Mouse (Mus musculus) embryo, embryonic 11.5 days (tissue): ENCODE results near the gene Fam160a1.

ENCODE experiments used
- DNase-seq: peaks from one replicate; pipeline ENCODE4 v3.0.0-alpha.2; 2012; ENCODE audit warnings: low read depth, low spot score

Fam160a1 gene

GRCm38 (mm10) chr3:85748863-85749262 is 68.2 kb downstream of the Fam160a1 start:
- DNase-seq, result peak; percentile 7

GRCm38 (mm10) chr3:85746116-85746515 is 71.0 kb downstream of the Fam160a1 start:
- peak; percentile 8 for DNase-seq

GRCm38 (mm10) chr3:85741767-85742166 is 75.3 kb downstream of the Fam160a1 start:
- DNase-seq, result no peak

DNA sequence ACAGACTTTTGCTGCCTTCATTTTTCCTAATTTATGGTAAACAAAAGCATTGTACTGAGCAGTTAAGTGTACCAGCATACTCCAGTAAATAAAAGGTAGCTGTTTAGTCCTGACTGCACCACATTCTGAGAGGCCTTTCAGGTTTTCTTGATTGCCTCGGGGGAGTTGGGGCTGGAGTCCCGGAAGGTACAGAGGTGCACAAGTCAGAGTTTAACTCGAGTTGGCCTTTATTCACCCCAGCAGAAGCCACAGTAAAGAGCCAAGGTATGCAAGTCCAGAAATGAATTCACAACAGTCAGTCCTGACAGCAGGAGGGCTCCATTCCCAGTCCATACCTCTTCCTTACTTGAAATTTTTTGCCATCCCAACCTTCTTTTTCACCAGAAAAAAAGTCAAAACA is 78.5 kb downstream of the Fam160a1 start:
- DNase-seq, result no peak

DNA sequence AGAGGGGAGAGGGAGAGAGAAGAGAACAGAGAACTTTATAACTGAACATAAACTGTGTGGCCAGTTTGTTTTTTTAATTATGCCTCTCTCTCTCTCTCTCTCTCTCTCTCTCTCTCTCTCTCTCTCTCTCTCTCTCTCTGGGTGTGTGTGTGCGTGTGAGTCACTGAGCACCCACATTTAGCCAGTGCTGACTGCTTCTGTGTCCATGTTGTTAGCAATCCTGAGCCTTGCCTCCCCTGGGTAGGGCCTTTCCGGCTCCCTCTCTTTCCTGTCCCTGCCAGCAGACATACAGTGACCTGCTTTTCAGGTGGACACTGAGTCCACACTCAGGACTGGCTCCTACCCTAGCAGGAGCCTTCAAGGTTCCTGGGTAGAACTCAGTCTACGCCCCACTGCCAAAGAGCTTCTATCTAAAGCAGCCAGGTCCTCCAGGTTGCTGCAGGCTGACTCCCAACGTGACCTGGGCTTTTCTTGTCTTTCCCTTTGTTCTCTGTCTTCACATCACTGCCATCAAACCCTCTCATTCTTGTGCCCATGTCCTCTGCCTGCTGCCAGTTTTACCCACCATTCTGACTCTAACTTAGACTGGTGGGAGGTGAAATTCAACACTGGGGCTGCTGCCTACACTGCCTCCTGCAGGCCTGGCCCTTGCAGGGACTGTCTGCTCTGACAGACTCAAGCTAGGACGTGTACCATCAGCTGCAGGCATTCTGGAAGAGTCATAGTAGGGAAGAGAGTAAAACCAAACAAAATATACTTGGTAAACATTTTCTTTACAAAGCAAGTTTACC is 83.0 kb downstream of the Fam160a1 start:
- DNase-seq, result no peak

DNA sequence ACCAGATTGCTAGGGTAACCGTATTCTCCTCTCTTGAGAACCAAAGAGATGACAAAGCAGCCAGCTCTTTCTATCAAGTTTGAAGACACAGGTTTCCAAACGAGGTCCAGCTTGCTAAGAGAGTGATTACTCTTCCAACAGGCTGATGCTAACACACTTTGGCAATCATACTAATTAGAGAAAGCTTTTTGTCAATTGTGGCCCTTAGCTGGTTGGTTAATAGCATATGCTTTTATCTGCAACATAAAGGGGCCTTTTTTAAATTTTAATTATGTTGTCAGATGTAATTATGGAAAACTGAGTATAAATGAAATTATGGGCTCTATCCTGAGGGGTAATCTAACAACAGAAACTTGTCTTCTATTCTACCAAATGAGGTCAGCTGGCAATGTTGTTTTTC is 89.9 kb downstream of the Fam160a1 start:
- no peak for DNase-seq

- no peak for DNase-seq
Measured at GRCm38 (mm10) chr3:85725971-85726370, 91.1 kb downstream of the Fam160a1 start.

DNA sequence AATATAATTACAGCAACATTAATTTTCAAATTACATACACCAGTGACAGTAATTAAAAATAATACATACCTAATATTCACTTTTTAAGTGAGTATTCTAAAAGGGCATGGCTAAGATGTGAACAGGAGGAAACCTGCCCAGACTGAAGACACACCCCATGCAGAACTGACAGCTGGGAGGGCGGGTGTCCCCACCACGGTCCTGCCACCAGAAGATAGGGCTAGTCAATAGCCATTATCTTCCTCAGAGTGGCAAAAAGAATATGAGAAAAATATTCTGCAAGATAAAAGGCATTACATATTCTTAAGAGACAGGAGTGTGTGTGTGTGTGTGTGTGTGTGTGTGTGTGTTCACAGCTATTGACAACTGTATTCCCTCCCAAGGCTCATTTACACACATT is 92.0 kb downstream of the Fam160a1 start:
- DNase-seq, result no peak

DNA sequence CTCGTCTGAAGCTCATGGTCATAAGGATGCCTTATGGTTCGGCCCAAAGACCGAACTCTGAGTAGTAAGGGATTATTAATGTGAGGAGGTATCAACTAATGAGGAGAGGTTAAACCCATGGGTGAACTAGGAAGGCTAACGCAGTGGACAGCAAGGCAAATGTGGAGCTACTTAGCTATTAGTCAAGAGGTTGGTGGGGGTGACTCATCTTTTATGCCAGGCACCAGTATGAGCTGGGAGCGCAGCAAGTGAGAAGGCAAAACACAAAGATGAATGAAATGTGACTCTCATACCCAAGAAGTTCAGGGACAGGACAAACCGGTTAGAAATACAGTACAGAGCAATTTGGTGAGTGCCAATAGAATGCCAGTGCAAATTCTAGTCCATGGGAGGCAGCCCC is 94.5 kb downstream of the Fam160a1 start:
- no peak for DNase-seq

- DNase-seq, result no peak
Measured at GRCm38 (mm10) chr3:85715764-85716297, 101.3 kb downstream of the Fam160a1 start.

DNA sequence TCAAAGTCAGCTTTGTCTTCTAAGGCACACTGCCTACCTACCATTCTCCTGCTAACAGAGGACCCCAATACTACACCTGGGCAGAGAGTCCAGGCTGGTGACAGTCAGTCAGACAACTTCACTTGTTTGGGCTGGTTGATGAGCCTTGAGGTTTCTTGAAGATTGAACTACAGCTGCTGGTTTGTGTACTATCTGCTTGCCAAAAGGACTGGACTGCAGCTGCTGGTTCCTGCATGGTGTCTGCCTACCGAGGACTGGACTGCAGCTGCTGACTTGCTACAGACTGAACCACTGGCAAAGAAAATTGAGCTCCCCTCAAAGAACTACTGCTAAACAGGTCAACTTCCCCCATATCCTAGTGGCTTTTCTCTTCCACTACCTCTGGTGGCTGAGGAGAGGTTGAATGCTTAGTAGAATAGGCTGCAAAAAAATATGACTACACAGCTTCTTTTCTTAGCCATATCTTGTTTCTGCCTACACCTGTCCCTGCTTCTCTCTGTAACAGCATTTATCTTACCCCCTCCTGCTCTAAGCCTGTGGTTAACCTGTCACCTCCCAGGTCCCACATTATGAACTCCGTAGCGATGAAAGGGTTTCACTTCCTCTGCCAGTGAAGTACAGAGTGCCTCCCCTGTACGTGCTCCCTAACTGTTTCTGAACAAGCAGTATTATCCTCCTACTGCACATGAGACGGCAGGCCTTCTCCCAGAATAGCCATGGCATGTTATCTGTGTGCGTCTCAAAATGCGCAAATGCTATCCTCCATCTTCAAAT is 103.0 kb downstream of the Fam160a1 start:
- no peak for DNase-seq

GRCm38 (mm10) chr3:85710695-85711094 is 106.4 kb downstream of the Fam160a1 start:
- no peak for DNase-seq

GRCm38 (mm10) chr3:85707421-85707820 is 109.7 kb downstream of the Fam160a1 start:
- peak; percentile 27 for DNase-seq

DNA sequence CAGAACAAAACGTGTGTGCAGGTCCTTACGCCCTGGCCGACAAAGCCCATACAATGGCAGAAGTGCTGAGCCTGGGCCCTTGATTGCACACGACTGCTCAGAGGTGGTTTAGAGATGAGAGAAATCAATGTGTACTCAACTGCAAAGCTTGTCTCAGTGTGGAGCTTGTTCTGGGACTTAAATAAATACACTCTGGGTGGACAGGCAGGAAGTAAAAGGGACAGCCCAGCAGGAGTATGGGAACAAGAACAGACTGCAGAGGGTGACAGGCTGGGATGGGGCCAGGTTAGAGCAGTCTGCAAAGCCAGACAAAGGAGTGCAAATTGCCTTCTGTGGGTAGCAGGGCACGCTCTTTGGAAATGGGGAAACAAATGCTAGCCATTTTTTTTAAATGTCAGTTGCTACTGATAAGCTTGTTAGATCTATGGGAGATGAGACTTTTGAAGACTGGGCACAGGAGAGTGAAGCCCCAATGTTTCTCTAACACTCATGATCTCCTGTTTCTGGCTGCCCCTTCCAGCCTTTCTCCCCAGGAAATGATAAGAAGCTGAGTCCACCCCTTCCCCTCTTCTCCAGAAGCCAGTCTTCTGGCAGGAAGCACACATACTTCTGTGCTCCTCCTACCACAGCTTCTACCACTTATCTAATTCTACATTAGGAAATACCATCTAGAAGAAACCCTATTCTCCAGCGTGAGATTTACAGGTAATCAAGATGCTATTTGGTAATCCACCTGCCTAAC is 113.8 kb downstream of the Fam160a1 start:
- DNase-seq, result no peak

DNA sequence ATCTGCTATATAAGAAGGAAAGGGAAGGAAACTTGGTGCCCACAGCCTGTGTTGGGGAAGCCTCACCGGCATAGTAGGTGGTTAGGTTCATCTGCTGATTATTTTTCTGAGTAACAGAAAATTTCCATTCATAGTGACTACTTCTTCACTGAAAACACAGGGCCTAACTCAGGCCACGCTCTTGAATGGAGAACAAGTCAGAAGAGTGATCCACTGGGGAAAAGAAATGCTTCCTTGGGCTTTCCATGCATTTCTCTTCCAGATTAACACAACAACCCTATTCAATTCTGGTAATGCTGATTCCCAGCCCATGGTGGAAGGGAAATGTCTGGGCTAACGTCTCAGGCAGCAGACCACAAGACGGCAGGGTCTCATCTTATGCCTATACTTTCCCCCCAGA is 118.6 kb downstream of the Fam160a1 start:
- no peak for DNase-seq

- no peak for DNase-seq
Measured at GRCm38 (mm10) chr3:85695056-85695455, 122.0 kb downstream of the Fam160a1 start.

GRCm38 (mm10) chr3:85693013-85693412 is 124.1 kb downstream of the Fam160a1 start:
- DNase-seq, result no peak

DNA sequence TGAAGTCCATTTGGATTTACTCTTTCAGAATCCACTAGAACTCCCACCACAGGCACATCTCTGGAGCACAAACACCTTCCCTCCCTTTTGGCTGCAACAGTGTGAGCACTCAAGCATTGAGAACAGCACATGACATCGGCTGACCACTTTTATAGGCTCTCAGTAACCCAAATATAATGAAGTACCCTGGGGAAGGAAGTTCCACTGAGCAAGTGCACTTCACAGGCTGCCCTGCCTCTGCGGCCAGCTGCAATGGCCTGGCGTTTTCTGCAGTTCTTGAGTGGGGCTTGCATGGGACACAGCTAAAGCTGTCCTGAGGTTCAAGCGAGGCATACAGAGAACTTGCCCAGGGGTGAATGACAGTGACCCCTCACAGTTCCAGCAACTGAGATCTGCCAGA is 126.0 kb downstream of the Fam160a1 start:
- no peak for DNase-seq

DNA sequence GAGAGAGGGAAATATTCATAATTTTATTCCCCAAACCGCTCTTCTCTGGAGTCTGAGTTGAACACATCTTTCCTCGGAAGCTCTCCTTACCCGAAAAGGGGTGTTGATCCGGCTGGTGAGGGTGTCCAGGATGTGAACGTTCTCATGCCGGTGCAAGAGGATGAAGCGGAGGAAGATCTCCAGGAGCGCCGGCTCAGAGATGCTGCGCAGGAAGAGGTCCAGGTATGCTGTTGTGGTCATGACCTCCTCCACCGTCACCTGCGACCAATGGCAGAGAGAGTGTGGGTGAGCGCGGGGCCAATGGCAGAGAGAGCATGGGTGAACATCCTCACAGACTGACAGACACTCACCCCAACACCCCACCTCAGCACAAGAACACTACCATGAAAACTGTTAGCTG is 128.8 kb downstream of the Fam160a1 start:
- DNase-seq, result no peak

- no peak for DNase-seq
Measured at GRCm38 (mm10) chr3:85685271-85685670, 131.8 kb downstream of the Fam160a1 start.

- DNase-seq, result no peak
Measured at GRCm38 (mm10) chr3:85683618-85684017, 133.5 kb downstream of the Fam160a1 start.

- DNase-seq, result no peak
Measured at GRCm38 (mm10) chr3:85681136-85681535, 136.0 kb downstream of the Fam160a1 start.
